Mouse (Mus musculus): ENCODE results near the gene Gm28230. TPM values are rescaled to one million over a fixed set of nuclear protein-coding genes. Genes with fewer than 3 reads are reported as not detected.

Gm28230 gene
- total and polyA plus RNA-seq, 3 experiments: 0.04 to 0.14 TPM; not detected in 1

- H3K79me2 ChIP-seq (replicated peaks; ENCODE audit: control insufficient read depth, insufficient read depth, low read length): no peaks in the 10 kb centered on the region
These were observed 41.4 kb upstream of the Gm28230 start for GRCm38 (mm10) chr2:74685059-74685603.

GRCm38 (mm10) chr2:74686301-74686987, 40.1 kb upstream of the Gm28230 start:
- no peak overlapping the region for H3K4me3 ChIP-seq
- peak; percentile 47 to 68 for DNase-seq
- no peak overlapping the region for H3K27ac ChIP-seq
- no peak overlapping the region for H3K9ac ChIP-seq (ENCODE audit: low read depth, low read length)
- H3K27me3 ChIP-seq (ENCODE audit: control insufficient read depth, insufficient read depth, low read length): peaks cover 39% of the 10 kb centered on the region
- no peaks in the 10 kb centered on the region for H3K36me3 ChIP-seq (ENCODE audit: control insufficient read depth, insufficient read depth, low read length)
- 12% methylated on average over 17 of the region's 17 CpGs for WGBS
- intact Hi-C loops (cut with DNase I): no loop called here
- no peaks in the 10 kb centered on the region for H3K79me2 ChIP-seq (replicated peaks; ENCODE audit: control insufficient read depth, insufficient read depth, low read length)
- TF ChIP-seq EP300 (IDR thresholded peaks at IDR 0.05; ENCODE audit: insufficient read depth, low read depth, low read length): no peak
- TF ChIP-seq CTCF (IDR thresholded peaks at IDR 0.05): peak; percentile 78
- no peak for TF ChIP-seq POLR2A (IDR thresholded peaks at IDR 0.05; ENCODE audit: insufficient read depth, low read depth, low read length)
- H3K4me1 ChIP-seq (ENCODE audit: control insufficient read depth, insufficient read depth, low read length): no peaks in the 10 kb centered on the region

More at GRCm38 (mm10) chr2:74685059-74685603, 41.4 kb upstream of the Gm28230 start:
- H3K27ac ChIP-seq: no peak overlapping the region
- no peak for TF ChIP-seq EP300 (IDR thresholded peaks at IDR 0.05; ENCODE audit: insufficient read depth, low read depth, low read length)
- TF ChIP-seq CTCF (IDR thresholded peaks at IDR 0.05): no peak
- no peak for TF ChIP-seq POLR2A (IDR thresholded peaks at IDR 0.05; ENCODE audit: insufficient read depth, low read depth, low read length)
- no peaks in the 10 kb centered on the region for H3K36me3 ChIP-seq (ENCODE audit: control insufficient read depth, insufficient read depth, low read length)
- H3K4me3 ChIP-seq: no peak overlapping the region
- DNase-seq: no peak
- H3K27me3 ChIP-seq (ENCODE audit: control insufficient read depth, insufficient read depth, low read length): peaks cover 42% of the 10 kb centered on the region
- intact Hi-C loops (cut with DNase I): no loop called here
- WGBS: 27% methylated on average over 4 of the region's 4 CpGs
- H3K9ac ChIP-seq (ENCODE audit: low read depth, low read length): no peak overlapping the region
- H3K4me1 ChIP-seq (ENCODE audit: control insufficient read depth, insufficient read depth, low read length): no peaks in the 10 kb centered on the region

- H3K4me1 ChIP-seq (ENCODE audit: control insufficient read depth, insufficient read depth, low read length): no peaks in the 10 kb centered on the region
- no peak for DNase-seq
- H3K79me2 ChIP-seq (replicated peaks; ENCODE audit: control insufficient read depth, insufficient read depth, low read length): no peaks in the 10 kb centered on the region
- H3K27ac ChIP-seq: no peak overlapping the region
- no peak overlapping the region for H3K9ac ChIP-seq (ENCODE audit: low read depth, low read length)
- H3K4me3 ChIP-seq: no peak overlapping the region
- TF ChIP-seq CTCF (IDR thresholded peaks at IDR 0.05) (no peak), POLR2A (IDR thresholded peaks at IDR 0.05; ENCODE audit: insufficient read depth, low read depth, low read length) (no peak), EP300 (IDR thresholded peaks at IDR 0.05; ENCODE audit: insufficient read depth, low read depth, low read length) (no peak)
- intact Hi-C loops (cut with DNase I): no loop called here
- 3% methylated on average over 27 of the region's 27 CpGs for WGBS
- H3K36me3 ChIP-seq (ENCODE audit: control insufficient read depth, insufficient read depth, low read length): no peaks in the 10 kb centered on the region
- H3K27me3 ChIP-seq (ENCODE audit: control insufficient read depth, insufficient read depth, low read length): peaks cover 38% of the 10 kb centered on the region
These were observed 39.4 kb upstream of the Gm28230 start for GRCm38 (mm10) chr2:74686988-74687697.

- no peaks in the 10 kb centered on the region for H3K79me2 ChIP-seq (replicated peaks; ENCODE audit: control insufficient read depth, insufficient read depth, low read length)
These were observed 38.6 kb upstream of the Gm28230 start for GRCm38 (mm10) chr2:74687698-74688555.

GRCm38 (mm10) chr2:74688795-74689573, 37.5 kb upstream of the Gm28230 start:
- Histone ChIP-seq H3K36me3 (ENCODE audit: control insufficient read depth, insufficient read depth, low read length) (no peaks in the 10 kb centered on the region), H3K79me2 (replicated peaks; ENCODE audit: control insufficient read depth, insufficient read depth, low read length) (no peaks in the 10 kb centered on the region), H3K9ac (ENCODE audit: low read depth, low read length) (no peak overlapping the region), H3K27ac (no peak overlapping the region), H3K4me3 (no peak overlapping the region), H3K27me3 (ENCODE audit: control insufficient read depth, insufficient read depth, low read length) (peaks cover 34% of the 10 kb centered on the region), H3K4me1 (ENCODE audit: control insufficient read depth, insufficient read depth, low read length) (no peaks in the 10 kb centered on the region)
- WGBS: 11% methylated on average over 12 of the region's 12 CpGs
- no peak for DNase-seq
- intact Hi-C loops (cut with DNase I): no loop called here
- no peak for TF ChIP-seq POLR2A (IDR thresholded peaks at IDR 0.05; ENCODE audit: insufficient read depth, low read depth, low read length)
- no peak for TF ChIP-seq EP300 (IDR thresholded peaks at IDR 0.05; ENCODE audit: insufficient read depth, low read depth, low read length)
- no peak for TF ChIP-seq CTCF (IDR thresholded peaks at IDR 0.05)

More at GRCm38 (mm10) chr2:74687698-74688555, 38.6 kb upstream of the Gm28230 start:
- intact Hi-C loops (cut with DNase I): no loop called here
- Histone ChIP-seq H3K4me1 (ENCODE audit: control insufficient read depth, insufficient read depth, low read length) (no peaks in the 10 kb centered on the region), H3K27me3 (ENCODE audit: control insufficient read depth, insufficient read depth, low read length) (peaks cover 37% of the 10 kb centered on the region), H3K9ac (ENCODE audit: low read depth, low read length) (no peak overlapping the region), H3K4me3 (no peak overlapping the region), H3K36me3 (ENCODE audit: control insufficient read depth, insufficient read depth, low read length) (no peaks in the 10 kb centered on the region), H3K27ac (no peak overlapping the region)
- 5% methylated on average over 31 of the region's 31 CpGs for WGBS
- TF ChIP-seq EP300 (IDR thresholded peaks at IDR 0.05; ENCODE audit: insufficient read depth, low read depth, low read length) (no peak), CTCF (IDR thresholded peaks at IDR 0.05) (no peak), POLR2A (IDR thresholded peaks at IDR 0.05; ENCODE audit: insufficient read depth, low read depth, low read length) (no peak)
- no peak for DNase-seq
